Mouse (Mus musculus) thymus, postnatal 36 days (tissue): ENCODE results near the gene Fam166a.

Experiments
- DNase-seq, 2 experiments: peaks; one replicate each; pipeline ENCODE4 v3.0.0; 2022; ENCODE audit warnings: mixed read lengths in 2 of 2

Fam166a gene

DNA sequence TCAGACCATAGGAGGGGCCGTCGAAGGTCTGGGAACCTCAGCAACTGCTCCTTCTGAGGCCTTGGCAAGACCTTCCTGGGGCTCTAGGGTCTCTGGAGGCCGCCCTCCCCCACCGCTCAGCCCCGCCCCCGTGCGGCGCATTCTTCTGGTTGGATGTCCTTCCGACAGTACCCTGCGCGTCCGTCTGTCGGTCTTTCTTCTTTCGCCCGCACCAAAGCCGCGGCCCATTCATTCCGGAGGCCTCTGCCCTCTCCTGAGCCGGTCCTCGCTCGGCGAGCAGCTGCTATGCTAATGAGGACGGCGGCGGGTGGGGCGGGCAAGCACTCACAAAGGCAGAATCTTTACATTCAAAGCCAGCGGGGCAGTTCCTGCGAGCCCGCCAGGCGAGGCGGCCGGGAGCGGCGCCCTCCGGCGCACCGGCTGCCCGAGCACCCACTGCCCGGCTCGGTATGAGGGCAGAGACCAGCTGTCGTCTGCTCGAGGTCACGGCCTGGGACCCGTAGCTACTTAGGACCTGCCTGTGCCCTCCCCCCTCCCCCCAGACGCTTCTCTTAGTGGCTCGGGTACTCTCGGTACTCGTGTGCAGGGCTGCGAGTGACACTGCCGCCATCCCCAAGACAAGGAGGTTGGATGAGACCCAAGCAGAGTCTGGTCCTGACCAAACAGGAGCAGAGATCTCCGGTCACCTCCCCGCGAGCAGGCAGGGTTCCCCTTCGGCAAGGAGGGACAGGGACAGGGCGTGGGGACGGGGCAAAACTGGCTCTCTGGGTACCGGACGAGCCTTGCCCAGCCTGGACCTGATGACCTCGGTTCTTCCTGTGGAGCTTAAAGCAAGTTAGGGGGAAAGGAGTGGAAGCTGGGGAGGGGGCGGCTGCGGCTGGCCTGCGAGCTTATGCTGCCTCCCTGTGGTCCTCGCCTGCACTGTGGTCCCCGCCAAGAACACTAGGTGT, 32.6 kb upstream of the Fam166a start:
- peak; percentile 69 to 70 for DNase-seq

DNA sequence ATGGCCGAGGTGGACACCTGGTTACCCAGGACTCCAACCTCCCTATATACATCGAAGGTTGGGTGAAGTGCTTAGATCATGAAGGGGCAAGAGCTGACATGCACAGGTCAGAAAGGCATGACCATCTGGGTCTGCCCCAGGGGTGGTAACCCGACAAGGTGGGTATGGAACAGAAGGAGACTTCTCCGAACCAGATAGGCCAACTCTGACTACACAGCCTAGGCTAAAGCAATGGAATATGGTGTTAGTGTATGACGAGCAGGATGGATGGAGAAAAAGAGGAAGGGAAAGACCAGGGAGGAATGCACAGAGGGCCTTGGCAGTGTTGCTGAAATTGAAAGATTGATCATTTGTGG, 32.0 kb upstream of the Fam166a start:
- DNase-seq: no peak

DNA sequence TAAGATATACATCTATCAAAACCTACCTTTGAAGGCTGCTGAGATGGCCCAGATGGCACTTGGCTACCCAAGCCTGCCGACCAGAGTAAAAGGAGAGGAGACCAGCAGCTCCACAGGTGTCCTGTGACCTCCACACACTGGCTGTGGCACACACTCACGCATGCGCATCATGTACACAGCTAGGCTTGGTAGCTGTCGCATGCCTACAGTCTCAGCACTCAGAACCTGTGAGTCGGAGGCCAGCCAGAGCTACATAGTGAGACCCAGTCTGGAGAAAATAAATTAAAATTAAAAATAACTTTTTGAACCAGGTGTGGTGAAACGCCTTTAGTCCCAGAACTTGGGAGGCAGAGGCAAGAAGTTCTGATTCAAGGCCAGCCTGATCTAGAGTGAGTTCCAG, 30.7 kb upstream of the Fam166a start:
- no peak for DNase-seq

DNA sequence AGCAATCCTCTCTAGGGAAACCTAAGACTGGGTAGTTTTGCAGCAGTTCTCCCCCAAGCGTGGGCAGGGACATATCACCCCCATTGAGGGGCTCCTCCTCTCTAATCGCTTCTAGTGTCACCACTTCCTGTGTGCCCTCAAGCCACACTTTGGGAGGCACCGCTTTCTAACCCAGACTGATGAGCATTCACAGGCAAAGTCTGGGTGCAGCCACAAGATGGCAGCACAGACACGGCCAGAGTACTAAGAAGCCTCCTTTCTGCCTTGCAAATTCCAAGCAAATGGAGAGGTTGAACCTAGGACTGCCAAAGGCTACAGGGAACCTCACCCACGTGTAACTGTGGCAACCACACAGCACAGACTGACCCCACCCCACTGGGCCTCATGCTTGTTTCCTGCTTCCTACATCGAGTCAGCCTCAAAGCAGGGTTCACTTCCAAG, 25.2 kb upstream of the Fam166a start:
- peak; percentile 80 to 84 for DNase-seq

DNA sequence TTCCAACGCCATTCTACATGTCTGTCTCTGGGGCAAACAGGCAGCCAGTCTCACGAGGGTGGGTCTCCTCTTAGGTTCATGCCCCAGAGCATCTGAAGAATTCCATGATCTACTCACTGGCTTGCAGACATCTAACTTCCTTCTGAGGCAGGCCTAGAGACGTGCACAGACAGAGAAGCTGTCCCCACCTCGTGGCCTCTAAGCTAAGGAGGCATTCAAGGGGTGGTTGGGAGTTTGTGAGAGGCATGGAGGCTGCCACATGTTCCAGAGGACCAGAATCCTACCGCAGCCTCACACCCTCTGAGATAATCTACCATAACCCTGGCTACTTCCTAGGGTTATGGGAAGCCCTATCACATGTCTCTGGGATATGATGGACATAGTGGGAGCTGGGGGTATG, 24.5 kb upstream of the Fam166a start:
- no peak for DNase-seq

DNA sequence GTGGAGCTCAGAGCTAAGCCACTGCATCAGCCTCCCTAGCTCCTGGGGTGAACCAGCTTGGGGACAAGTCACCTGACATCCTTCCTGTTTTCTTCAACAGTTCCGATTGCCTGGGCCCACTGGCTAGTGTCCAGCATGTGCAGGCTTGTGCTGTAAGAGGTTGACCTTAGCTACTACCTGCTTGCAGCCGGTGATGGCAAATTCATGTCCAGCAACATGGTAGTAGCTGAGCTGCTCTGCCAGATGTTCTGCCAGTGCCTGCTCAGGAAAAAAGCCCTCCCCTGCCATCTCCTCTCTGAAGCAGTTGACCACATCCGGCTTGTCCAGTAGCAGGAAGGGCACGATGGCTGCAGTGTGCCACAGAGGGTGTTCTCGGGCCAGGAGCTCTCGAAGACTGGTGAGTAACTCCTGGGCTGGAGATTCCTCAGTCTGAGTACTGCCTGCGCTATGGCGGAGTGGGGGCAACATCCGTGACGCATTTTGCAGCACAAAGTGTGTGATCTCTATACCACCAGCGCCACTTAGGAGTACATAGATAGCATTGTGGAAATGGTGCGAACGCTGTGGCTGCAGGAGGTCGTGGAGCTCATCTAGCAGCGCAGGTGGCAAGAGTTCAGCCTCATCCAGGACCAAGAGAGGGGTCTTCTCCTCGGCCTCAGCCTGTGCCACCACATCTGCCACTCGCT, 23.9 kb upstream of the Fam166a start:
- DNase-seq: peak; percentile 48 to 64

DNA sequence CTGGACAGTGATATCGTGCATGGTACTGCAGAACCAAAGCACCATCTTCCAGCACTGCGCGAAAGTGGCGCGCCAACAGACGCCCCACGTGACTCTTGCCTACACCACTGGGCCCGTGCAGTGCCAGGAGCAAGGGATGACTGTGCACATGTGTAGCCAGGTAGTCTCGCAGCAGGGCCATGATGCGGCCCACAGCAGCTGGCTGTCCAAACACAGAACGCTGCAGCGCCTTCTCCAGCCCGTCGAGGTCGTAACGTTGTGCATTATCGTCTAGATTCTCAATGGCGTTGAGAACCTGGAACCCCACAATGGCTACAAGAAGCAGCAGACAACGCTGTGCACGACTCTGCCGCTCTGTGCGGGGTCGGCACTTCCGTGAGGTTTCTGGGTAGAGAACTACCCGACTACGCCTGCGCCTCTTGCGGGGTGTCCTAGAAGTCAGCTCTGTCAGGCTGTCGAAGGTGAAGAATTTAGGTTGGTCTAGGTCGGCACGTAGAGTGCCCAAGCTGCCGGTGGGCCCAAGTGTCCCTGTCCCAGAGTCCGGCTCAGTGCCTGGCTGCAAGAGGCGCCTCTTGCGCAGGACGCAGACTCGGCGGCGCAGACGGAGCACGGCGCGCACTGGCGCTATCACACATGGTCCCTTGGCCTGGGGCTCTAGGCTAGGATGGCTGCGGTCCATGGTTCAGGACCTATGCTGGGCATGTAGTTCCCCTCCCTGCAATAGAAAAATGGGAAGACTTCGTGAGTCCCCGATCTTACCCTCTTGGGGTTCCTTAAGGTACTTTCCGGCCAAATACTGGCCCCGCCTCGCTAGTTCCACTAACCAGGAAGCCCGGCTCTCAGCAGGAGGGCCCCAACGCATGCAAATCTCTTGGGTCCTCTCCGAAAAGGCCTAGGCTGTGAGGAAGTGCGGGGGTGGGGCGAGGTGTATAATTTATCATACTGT, 23.1 kb upstream of the Fam166a start:
- DNase-seq: peak; percentile 69 to 73

DNA sequence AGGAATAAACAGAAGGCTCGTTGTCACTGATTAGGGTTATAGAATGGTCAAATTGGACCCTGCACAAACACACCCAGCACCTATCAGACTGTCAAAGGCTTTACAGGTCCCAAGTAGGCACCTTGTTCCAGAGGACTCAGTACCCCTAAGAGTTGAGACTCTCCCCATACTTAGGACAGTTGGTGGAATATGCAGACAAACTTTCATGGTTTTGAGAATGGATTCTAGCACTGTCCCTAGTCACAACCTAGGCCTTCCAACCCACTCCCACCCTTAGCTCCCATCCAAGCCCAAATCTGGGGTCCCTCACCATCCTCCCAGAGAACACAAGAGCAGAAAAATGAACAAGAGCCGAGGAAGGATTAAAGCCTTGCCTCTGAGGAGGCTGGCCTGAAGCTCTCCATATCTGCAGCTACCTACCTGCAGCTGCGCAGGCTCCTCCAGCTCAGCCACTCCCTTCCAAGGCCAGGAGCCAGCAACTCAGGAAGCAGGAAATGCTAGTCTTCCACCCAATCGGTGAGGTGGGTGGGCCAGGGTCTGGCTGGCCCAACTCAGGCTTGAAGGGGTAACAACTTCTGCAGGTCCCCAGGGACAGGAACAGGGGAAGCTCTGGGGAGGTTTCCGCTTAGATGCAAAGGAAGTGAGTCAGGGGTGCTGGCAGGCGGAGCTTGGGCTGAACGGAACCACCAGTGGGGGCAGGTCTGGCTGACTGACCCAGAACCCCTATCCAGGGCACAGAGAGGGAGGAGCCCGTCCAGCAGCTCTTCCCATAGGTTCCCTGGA, 22.2 kb upstream of the Fam166a start, which contains the start of gene Tor4a:
Gene Tor4a, minus strand, starts transcription at position 715 of the 783 bp plus-strand sequence.
- DNase-seq: peak; percentile 68 to 83

DNA sequence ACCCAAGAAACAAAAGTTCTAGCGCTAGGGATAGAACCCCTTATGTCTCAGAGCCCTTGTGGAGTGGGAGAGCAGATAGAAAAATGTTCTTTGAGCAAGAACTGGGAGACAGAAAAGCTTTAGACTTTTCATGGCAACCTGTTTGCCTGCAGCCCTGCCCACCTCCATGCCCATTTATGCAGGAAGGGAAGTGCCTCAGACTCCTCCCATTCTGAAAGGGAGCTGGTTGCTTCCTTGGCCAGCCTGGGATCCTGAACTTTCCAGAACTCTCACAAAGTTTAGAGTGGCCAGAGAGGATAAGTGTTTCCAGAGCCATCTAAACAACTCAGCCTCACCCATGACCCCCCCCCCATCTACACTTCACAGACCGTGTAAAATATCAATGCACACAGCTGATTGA, 21.4 kb upstream of the Fam166a start:
- DNase-seq: no peak

DNA sequence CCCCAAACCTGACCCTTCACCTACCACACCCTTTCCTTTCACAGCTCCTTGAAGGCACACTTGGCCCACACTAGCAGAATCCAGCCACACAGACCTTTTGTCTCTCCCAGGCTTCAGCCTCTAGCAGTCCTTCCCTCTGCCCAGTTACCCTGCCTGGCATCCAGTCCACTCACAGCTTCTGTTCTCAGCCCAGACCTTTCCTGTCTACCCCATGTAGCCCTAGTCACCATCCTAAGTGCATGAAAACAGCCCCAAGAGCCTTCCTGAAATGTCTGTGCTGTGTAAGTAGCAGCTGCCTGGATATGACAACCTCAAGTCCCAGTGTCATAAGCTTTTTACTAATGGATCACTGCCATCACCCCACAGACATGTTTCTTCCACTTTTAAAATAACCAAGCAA, 20.6 kb upstream of the Fam166a start:
- no peak for DNase-seq

DNA sequence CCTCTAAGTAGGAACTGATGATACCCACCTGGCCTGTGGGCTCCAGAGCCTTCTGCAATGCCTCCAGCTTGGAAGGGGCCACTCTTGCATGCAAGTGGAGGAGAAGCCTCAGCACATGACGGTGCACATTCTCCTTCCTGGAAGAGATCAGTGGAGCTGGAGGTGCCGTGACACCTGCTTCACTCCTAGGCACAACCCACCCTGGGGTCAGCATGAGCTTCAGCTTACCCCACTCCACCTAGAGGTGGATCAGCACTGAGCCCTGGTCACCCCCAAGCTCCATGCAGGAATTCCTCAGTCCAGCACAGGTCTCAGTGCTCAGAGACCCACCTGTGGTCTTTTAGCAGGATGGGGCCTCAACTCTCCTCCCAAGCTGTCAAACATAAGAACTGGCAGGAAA, 17.9 kb upstream of the Fam166a start:
- DNase-seq: no peak

DNA sequence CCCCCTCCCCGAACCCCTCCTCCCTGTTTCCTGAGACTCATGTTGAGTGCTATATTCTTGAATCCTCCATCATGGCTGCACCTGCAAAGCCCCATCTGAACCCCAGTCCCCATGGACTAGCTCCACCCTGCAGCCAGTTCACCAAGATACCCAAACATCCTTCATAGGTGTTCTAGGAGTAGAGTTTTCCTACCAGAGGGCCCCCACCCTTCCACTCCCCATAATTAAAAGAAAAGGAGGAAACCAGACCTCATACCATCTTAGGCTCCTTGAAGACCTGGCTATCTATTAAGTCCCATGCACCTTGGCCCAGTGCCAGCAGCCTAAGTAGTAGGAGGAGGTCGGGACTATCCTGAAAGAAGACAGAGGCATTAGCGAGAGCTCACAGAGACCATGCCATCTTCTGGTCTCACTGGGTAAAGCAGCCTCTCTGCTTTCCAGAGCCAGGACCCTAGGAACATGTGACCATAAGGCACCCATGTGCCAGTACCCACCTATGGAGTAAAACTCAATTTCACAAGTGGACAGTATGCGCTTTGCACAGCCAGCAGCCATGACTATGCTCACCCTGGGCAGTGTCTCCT, 14.8 kb upstream of the Fam166a start:
- no peak for DNase-seq

DNA sequence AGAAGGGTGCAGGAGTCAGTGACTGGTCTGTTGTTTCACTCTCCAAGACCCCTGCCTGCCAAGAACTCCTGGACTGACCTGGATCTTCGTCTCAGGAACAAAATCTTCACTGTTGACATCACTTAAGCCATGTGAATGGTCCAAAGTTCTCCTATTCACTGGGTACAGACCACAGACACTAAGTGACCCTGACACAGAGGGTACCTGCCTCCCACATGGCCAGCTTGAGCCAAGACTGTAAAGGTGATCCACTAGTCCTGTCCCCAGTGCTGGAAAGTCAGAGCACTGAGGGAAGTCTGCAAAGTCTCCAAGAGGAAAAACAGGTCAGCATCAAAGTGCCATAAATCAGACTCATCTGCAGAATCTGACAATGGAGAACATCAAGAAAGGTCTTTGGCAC, 11.0 kb upstream of the Fam166a start:
- DNase-seq: no peak

DNA sequence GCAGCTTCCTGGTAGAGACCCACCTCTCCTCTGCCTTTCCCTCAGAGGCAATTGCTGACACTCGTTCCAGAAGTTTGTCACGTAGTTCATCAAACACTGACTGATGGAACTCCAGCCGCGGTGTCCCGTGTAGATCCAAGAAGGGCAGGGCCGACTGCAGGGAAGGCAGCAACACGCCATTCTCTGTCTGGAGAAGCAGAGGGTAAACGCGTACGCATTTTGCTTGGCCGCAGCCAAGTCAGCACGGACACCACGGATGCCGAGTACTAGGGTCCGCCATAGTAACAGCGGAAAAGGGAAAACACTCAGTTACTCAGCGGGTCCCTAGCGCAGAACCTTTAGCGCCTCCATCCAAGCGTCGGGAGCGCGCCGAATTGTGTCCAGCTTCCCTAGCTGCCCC, 7.9 kb upstream of the Fam166a start:
- DNase-seq: no peak

DNA sequence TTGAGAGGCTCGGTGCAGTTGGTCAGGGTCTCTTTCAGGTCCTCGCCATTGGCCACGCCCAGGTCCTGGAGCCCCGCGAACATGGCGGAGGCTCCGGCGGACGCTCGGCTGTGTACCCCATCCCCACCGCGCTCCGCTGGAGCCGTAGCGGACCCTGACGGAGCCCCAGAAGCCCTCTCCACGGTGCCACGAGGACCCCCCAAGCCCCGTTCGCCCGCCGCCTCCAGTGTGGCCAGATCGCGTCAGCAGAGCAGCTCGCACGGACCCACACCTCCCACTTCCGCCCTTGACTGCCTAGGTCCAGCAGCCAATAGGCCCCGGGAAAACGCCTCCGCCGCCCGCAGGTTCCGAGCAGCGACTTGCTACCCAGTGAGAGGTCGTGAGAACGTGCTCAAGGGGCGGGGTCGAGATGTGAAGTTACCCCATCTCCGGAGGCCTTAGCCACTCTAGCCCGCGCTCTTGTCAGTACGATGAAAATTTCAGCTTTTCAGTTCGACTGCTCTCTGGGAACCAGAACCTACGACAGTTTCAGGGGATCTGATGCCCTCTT, 7.3 kb upstream of the Fam166a start, which contains the start of gene Nelfb:
Gene Nelfb, minus strand, starts transcription at position 369 of the 550 bp plus-strand sequence.
- peak; percentile 90 to 91 for DNase-seq

DNA sequence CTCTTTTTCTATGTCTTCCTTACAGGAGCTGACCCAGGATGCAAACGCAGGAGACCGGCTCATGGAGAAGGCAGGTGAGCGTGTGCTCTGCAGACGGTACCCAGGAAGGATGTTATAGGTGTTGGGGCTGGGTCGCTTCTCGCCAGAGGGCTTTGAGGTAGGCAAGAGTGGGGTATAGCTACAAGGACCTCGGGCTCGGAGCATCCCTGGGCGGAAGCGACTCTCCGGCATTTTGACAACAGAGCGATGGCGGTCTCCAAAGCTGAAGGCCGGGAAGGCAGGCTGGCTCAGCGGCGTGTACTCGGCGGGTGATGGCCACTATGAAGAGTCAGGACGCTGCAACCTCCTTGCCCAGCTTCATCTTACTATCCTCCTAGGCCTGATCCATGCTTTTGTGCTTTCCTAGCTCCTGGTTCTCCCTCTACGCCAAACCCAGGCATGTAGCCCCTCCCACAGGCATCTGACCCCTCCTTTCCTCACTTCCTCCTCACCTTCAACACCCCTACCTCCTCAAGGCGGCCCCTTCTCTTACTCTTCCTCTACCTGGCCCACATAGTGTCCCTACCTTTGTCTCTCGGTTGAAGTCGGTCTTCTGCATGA, 5.2 kb upstream of the Fam166a start:
- no peak for DNase-seq

DNA sequence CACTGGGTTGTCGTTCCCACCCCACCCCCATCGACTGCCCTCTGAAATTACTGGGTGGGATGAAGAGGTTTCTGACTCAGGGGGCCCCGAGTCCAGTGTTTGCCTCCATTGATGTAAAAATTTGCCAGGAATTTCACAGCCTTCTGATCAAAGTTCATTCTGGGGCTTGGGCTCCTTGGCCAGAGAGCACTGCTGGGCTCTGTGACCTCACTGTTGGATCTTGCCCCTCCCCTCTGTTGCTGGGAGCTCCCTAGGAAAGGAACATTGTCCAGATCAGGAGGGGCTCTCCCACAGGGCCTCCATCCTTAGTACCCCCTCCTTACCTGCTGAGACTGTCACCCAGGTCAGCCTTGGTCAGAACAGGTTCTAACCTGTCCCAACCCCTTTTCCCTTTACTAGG, 4.1 kb upstream of the Fam166a start, which contains the start of gene Stpg3:
Gene Stpg3, minus strand, starts transcription at position 194 of the 400 bp plus-strand sequence.
- no peak for DNase-seq

DNA sequence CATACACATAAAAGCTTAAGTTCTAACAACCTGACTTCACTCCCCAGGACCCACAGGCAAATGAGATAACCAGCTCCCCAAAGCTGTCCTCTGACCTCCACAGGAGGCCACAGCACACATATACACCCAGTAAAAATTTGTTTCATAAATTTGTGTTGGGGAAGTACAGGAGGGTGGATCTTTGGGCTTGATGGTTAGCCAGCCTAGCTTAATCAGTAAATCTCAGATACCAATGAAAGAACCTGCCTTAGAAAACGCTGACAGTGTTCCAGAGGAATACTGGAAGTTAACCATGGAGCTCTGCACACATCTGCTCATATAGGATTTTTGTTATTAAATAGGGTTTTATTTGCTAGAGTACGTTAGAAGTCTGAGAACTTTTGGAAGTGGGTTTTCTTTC, 879 bp upstream of the Fam166a start:
- no peak for DNase-seq

DNA sequence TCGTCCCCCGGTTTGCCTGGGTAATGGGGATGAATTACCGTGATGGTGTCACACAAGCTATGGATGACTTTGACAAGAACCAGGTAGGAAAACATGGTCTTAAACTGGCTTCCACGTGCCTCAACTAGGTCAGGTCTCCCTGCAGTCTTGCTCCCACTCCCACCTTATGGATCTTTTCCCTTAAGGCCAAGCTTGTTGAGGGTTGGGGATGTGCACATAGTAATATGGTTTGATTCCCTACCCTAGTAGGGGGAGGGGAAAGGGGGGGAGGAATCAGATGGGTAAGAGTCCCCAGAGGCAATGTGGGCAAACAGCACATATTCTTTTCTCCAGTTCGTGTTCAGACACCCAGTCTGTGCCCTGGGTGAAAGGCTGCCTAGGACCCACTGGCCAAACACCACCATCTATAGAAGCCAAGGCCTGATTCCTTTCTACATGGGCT, 2.8 kb downstream of the Fam166a start:
- DNase-seq: no peak

DNA sequence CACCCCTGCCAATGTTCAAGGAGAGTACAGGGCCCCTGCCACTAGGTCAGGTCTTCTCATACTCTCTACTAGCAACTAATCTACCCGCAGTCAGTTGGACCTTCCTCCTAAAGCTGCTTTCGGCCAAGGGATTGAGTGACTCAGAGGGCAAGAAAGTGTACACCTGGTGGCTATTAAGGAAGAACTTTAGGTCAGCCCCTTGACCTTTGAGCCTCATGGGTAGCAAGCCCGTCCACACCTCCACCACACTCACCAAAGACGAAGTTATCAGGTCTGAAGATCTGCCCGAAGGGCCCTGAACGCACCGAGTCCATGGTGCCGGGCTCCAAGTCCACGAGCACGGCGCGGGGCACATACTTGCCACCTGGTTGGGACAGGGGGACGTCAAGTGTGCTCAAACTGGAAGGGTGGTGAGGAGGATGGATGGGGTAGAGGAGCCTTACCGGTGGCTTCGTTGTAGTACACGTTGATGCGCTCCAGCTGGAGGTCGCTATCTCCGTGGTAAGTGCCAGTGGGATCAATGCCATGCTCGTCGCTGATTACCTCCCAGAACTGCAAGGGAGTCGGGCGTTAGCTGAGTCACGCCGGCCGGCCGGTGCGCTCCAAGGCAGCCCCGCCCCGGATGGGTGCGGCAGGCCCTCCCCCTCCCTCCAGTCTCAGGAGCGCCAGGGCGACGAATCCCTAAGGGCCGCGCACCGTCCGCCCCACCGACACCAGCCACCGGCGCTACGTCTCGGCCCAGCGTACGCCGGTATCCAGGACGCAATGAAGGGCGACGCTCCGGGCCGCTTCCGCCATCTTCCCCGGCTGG, 5.3 kb downstream of the Fam166a start:
- DNase-seq: peak; percentile 78 to 86
